Mouse (Mus musculus) embryonic fibroblast, embryonic 13.5 days (primary cell): ENCODE measurements at regions not wholly inside any gene's neighbourhood (a gene's known extent, or its start where the extent isn't known, plus 50 kb on each side); places are given as distances from the start of the nearest gene placed in this dataset.
A peak's percentile ranks its signal among the peaks of the same experiment; 100 is the strongest.

Experiments
- H3K27ac ChIP-seq: 2 replicates; pipeline ENCODE4 v1.5.1; 2012; ENCODE audit warnings: low read length, control low read depth, inconsistent platforms; ENCODE audit not compliant: insufficient read depth
- H3K4me1 ChIP-seq: 2 replicates; pipeline ENCODE4 v1.6.1; 2011; ENCODE audit warnings: low read length; ENCODE audit not compliant: control insufficient read depth, insufficient read depth
- H3K4me3 ChIP-seq: 2 replicates; pipeline ENCODE4 v1.5.1; 2011; ENCODE audit warnings: mild to moderate bottlenecking, control low read depth, low read length; ENCODE audit not compliant: insufficient read depth
- CTCF ChIP-seq: IDR thresholded peaks from 2 replicates; pipeline ENCODE4 v1.5.1; 2011; ENCODE audit warnings: mild to moderate bottlenecking, control low read depth, low read length, moderate library complexity, borderline replicate concordance; ENCODE audit not compliant: insufficient read depth
- POLR2A ChIP-seq: IDR thresholded peaks from 2 replicates; pipeline ENCODE4 v1.6.1; 2011; ENCODE audit warnings: low read depth, mild to moderate bottlenecking, control low read depth, low read length, moderate library complexity

GRCm38 (mm10) chrX:167152611-167153010 lies 56.5 kb downstream of the Tmsb4x start:
- TF ChIP-seq POLR2A (no peak), CTCF (no peak)
- Histone ChIP-seq H3K4me1 (peaks cover 3% of the 10 kb centered on the region; the same call in 1 of the 2 replicates), H3K27ac (no peak overlapping the region), H3K4me3 (no peak overlapping the region)

- TF ChIP-seq POLR2A (no peak), CTCF (no peak)
- Histone ChIP-seq H3K27ac (no peak overlapping the region), H3K4me1 (peaks cover 3% of the 10 kb centered on the region; the same call in 1 of the 2 replicates), H3K4me3 (no peak overlapping the region)
Observed at GRCm38 (mm10) chrX:167151341-167151740, 57.8 kb downstream of the Tmsb4x start.

DNA sequence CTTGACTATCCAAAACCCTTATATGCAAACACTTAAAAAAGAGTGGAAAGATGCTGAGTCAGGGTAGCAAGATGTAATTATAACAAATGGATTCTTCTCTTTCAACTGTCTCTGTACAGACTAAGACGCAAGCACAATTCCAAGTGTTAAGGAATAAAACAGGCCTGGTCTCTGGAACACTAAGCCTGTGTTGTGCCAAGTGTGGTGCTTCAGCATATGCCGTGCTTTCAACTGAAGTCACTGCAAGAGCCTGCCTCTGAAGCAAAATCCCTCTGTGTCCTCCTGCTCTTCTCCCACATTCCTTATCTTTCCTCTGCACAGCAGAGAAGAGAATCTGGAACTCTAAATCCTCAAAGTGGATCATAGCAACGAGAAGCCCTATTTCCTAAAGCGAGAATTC lies 59.7 kb downstream of the Tmsb4x start:
- H3K4me3 ChIP-seq: no peak overlapping the region
- no peak overlapping the region for H3K27ac ChIP-seq
- peaks cover 3% of the 10 kb centered on the region; the same call in 1 of the 2 replicates for H3K4me1 ChIP-seq
- TF ChIP-seq CTCF (no peak), POLR2A (no peak)

- no peaks in the 10 kb centered on the region for H3K4me1 ChIP-seq
- no peak for TF ChIP-seq POLR2A
- no peak for TF ChIP-seq CTCF
- H3K4me3 ChIP-seq: no peak overlapping the region
- H3K27ac ChIP-seq: no peak overlapping the region
Observed at GRCm38 (mm10) chrX:167146513-167147360, 62.4 kb downstream of the Tmsb4x start.

GRCm38 (mm10) chrX:167145508-167146182 lies 63.5 kb downstream of the Tmsb4x start:
- TF ChIP-seq CTCF (no peak), POLR2A (no peak)
- Histone ChIP-seq H3K4me3 (no peak overlapping the region), H3K27ac (no peak overlapping the region), H3K4me1 (no peaks in the 10 kb centered on the region)

- TF ChIP-seq POLR2A (no peak), CTCF (no peak)
- no peaks in the 10 kb centered on the region for H3K4me1 ChIP-seq
- no peak overlapping the region for H3K27ac ChIP-seq
- no peak overlapping the region for H3K4me3 ChIP-seq
Observed at GRCm38 (mm10) chrX:167139110-167139509, 70.0 kb downstream of the Tmsb4x start.

- H3K4me3 ChIP-seq: no peak overlapping the region
- TF ChIP-seq CTCF (no peak), POLR2A (no peak)
- H3K4me1 ChIP-seq: peaks cover 2% of the 10 kb centered on the region; the same call in 1 of the 2 replicates
- H3K27ac ChIP-seq: no peak overlapping the region
Observed at GRCm38 (mm10) chrX:167134250-167134649, 74.9 kb downstream of the Tmsb4x start.

GRCm38 (mm10) chrX:167132989-167133395 lies 76.1 kb downstream of the Tmsb4x start:
- peak overlapping the region; percentile 34; the same call in 1 of the 2 replicates for H3K27ac ChIP-seq
- no peak overlapping the region for H3K4me3 ChIP-seq
- TF ChIP-seq POLR2A: no peak
- no peak for TF ChIP-seq CTCF
- peaks cover 2% of the 10 kb centered on the region; the same call in 1 of the 2 replicates for H3K4me1 ChIP-seq

DNA sequence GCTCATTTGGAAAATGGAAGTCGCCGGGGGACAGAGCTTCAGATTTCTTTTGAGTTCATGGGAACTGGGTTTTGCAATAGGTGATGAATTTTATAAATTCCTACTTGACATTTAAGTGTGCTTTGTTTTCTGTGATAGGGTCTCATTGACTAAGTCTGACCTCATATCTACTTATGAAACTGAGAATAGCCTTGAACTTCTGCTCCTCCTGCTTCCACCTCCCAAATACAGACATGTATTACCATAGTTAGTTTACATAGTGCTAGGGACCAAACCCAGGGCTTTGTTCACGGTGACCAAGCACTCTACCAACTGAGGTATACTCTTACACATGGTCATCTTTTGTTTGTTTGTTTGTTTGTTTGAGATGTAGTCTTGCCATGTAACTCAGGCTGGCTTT lies 77.8 kb downstream of the Tmsb4x start:
- no peak overlapping the region for H3K4me3 ChIP-seq
- TF ChIP-seq POLR2A (no peak), CTCF (no peak)

GRCm38 (mm10) chrX:167130601-167131000 lies 78.5 kb downstream of the Tmsb4x start:
- Histone ChIP-seq H3K4me1 (peaks cover 2% of the 10 kb centered on the region; the same call in 1 of the 2 replicates), H3K27ac (no peak overlapping the region), H3K4me3 (no peak overlapping the region)
- no peak for TF ChIP-seq CTCF
- no peak for TF ChIP-seq POLR2A

More for the DNA sequence above, 77.8 kb downstream of the Tmsb4x start:
- Histone ChIP-seq H3K27ac (no peak overlapping the region), H3K4me1 (peaks cover 2% of the 10 kb centered on the region; the same call in 1 of the 2 replicates)
